ENCODE assay signal across 8 mouse cellular contexts in genomic region chr16:22438441-22439373, GRCm38 (mm10). TPM values are rescaled to one million over a fixed set of nuclear protein-coding genes. Genes with fewer than 3 reads are reported as not detected.
A peak's percentile ranks its signal among the peaks of the same experiment; 100 is the strongest.
DNase-seq lines count a peak whose midpoint lies in the region; ATAC-seq and TF ChIP-seq lines count a peak whose summit lies in the region.

No protein-coding gene starts in this region.

- H3K4me3 ChIP-seq in hindbrain, embryonic 10.5 days: peak overlapping the region; percentile 83
- H3K4me3 ChIP-seq in lung, postnatal 0 days (ENCODE audit: low read depth, low read length): peak overlapping the region; percentile 88

- peak; percentile 3 for ATAC-seq in lung, postnatal 0 days

- peaks cover 64% of the 10 kb centered on the region for H3K4me1 ChIP-seq in hindbrain, embryonic 10.5 days (replicated peaks)
- H3K4me1 ChIP-seq in lung, postnatal 0 days (ENCODE audit: insufficient read depth, low read depth, low read length): peaks cover 9% of the 10 kb centered on the region; the same call in 1 of the 2 replicates

- no peak for TF ChIP-seq CTCF in lung, postnatal 0 days (IDR thresholded peaks at IDR 0.05)

- no peaks in the 10 kb centered on the region for H3K9me3 ChIP-seq in hindbrain, embryonic 10.5 days
- no peaks in the 10 kb centered on the region for H3K9me3 ChIP-seq in lung, postnatal 0 days (ENCODE audit: low read length)

- peaks cover 65% of the 10 kb centered on the region for H3K27me3 ChIP-seq in hindbrain, embryonic 10.5 days (ENCODE audit: insufficient read depth, poor library complexity, severe bottlenecking)
- H3K27me3 ChIP-seq in lung, postnatal 0 days (replicated peaks; ENCODE audit: insufficient read depth, low read length): no peaks in the 10 kb centered on the region

- peak overlapping the region; percentile 71 for H3K9ac ChIP-seq in lung, postnatal 0 days (replicated peaks; ENCODE audit: low read depth)

- peak; percentile 90 for DNase-seq in Muller cell, postnatal 12 days (ENCODE audit: inconsistent ontology term)
- DNase-seq in cerebellum, adult 11-12 months: peak; percentile 82
- peak; percentile 90 for DNase-seq in forelimb bud, embryonic 11.5 days (ENCODE audit: low read depth, low spot score)
- peak; percentile 92 for DNase-seq in hindbrain, embryonic 10.5 days (ENCODE audit: low spot score)
- peak; percentile 64 to 76 for DNase-seq in layer of hippocampus, postnatal 14 days (ENCODE audit: low spot score in 2 of 2)
- DNase-seq in lung, postnatal 0 days (ENCODE audit: low spot score): peak; percentile 78
- DNase-seq in retina, postnatal 1 day: peak; percentile 91
- peak; percentile 48 for DNase-seq in urinary bladder, postnatal 25 days (ENCODE audit: low spot score)

- no peak for TF ChIP-seq EP300 in lung, postnatal 0 days (IDR thresholded peaks at IDR 0.05)

- H3K4me2 ChIP-seq in lung, postnatal 0 days (replicated peaks; ENCODE audit: low read depth, low read length): peak overlapping the region; percentile 97

- WGBS in hindbrain, embryonic 10.5 days: under 1% methylated on average over 59 of the region's 59 CpGs
- WGBS in lung, postnatal 0 days: 2% methylated on average over 58 of the region's 59 CpGs

- no peaks in the 10 kb centered on the region for H3K36me3 ChIP-seq in hindbrain, embryonic 10.5 days
- H3K36me3 ChIP-seq in lung, postnatal 0 days (ENCODE audit: insufficient read depth, low read length): no peaks in the 10 kb centered on the region

- H3K27ac ChIP-seq in hindbrain, embryonic 10.5 days: peak overlapping the region; percentile 89
- peak overlapping the region; percentile 75 for H3K27ac ChIP-seq in lung, postnatal 0 days (ENCODE audit: low read length)

RNA-seq across cellular contexts. Expression of gene Etv5, which starts 0.8 kb away (rescaled TPM):
- 18.9 and 28.5 TPM in 2 replicates for polyA plus RNA-seq in hindbrain, embryonic 10.5 days (2016; fragmentation: Nextera tagmentation; extraction: Ambion mirVana)
- 10 to 100 TPM; 42.2 to 51.0 TPM for total RNA-seq in layer of hippocampus, postnatal 14 days (2021)
- 76.7 and 78.5 TPM in 2 replicates for polyA plus RNA-seq in lung, postnatal 0 days (2015; fragmentation: Nextera tagmentation; extraction: Ambion mirVana)

Comparison
In these comparisons a context has a peak if more than half of its experiments do, and no peak if none do; other contexts are left out.
1. Peak in every context shown above with its lines: DNase-seq, ATAC-seq, H3K4me3 ChIP-seq and H3K27ac ChIP-seq.